24 mouse cellular contexts compared by ENCODE assay signal in genomic region chr3:107704371-107704705, GRCm38 (mm10). TPM values are rescaled to one million over a fixed set of nuclear protein-coding genes. Genes with fewer than 3 reads are reported as not detected.
DNase-seq lines count a peak whose midpoint lies in the region; ATAC-seq lines count a peak whose summit lies in the region.
"Had no signal": no experiment of that assay in that cellular context is flagged by ENCODE, and none has a peak within 500 bp of the region (broad histone marks: within the 10 kb centered on the region; RNA-seq: fewer than 3 reads in every experiment).

No protein-coding gene starts in this region.

- ATAC-seq in heart, embryonic 11.5 days (replicated peaks; ENCODE audit: insufficient number of reproducible peaks, low FRiP score, low TSS enrichment), result no peak
- ATAC-seq in erythroid progenitor cell, adult 5-6 weeks (replicated peaks; ENCODE audit: low FRiP score, poor library complexity, severe bottlenecking), result no peak
- ATAC-seq in hindbrain, embryonic 14.5 days (ENCODE audit: low FRiP score), result no peak
- ATAC-seq: forebrain, embryonic 13.5 days; midbrain, embryonic 16.5 days had no signal

- no peaks in the 10 kb centered on the region for H3K9me3 ChIP-seq in heart, embryonic 11.5 days (replicated peaks; ENCODE audit: control insufficient read depth, low read length)
- H3K9me3 ChIP-seq in hindbrain, embryonic 14.5 days (ENCODE audit: control insufficient read depth, low read length), result no peaks in the 10 kb centered on the region
- H3K9me3 ChIP-seq: embryonic facial prominence, embryonic 12.5 days; forebrain, embryonic 13.5 days; heart, embryonic 13.5 days; hindbrain, embryonic 15.5 days; limb, embryonic 10.5 days; liver, embryonic 15.5 days; midbrain, embryonic 10.5 days had no signal

- H3K27ac ChIP-seq in heart, embryonic 11.5 days (ENCODE audit: low read depth, low read length), result no peak overlapping the region
- H3K27ac ChIP-seq in hindbrain, embryonic 14.5 days, result no peak overlapping the region
- H3K27ac ChIP-seq: embryonic facial prominence, embryonic 12.5 days; forebrain, embryonic 13.5 days; heart, embryonic 13.5 days; hindbrain, embryonic 15.5 days; limb, embryonic 10.5 days; liver, embryonic 15.5 days; midbrain, embryonic 10.5 days had no signal

- 52% methylated on average over 1 of the region's 1 CpGs for WGBS in heart, embryonic 11.5 days (ENCODE audit: insufficient replicate concordance)
- 78% methylated on average over 1 of the region's 1 CpGs for WGBS in hindbrain, embryonic 14.5 days

- no peaks in the 10 kb centered on the region for H3K4me1 ChIP-seq in heart, embryonic 11.5 days (ENCODE audit: control insufficient read depth, insufficient read depth, low read length)
- no peaks in the 10 kb centered on the region for H3K4me1 ChIP-seq in hindbrain, embryonic 14.5 days (replicated peaks; ENCODE audit: control insufficient read depth, insufficient read depth, low read length)
- H3K4me1 ChIP-seq: embryonic facial prominence, embryonic 12.5 days; forebrain, embryonic 13.5 days; hindbrain, embryonic 15.5 days had no signal

- no peaks in the 10 kb centered on the region for H3K36me3 ChIP-seq in heart, embryonic 11.5 days (ENCODE audit: control insufficient read depth, insufficient read depth, low read length)
- no peaks in the 10 kb centered on the region for H3K36me3 ChIP-seq in hindbrain, embryonic 14.5 days (replicated peaks; ENCODE audit: control insufficient read depth, insufficient read depth)
- H3K36me3 ChIP-seq: embryonic facial prominence, embryonic 12.5 days; heart, embryonic 13.5 days; hindbrain, embryonic 15.5 days; limb, embryonic 10.5 days; liver, embryonic 15.5 days; midbrain, embryonic 10.5 days had no signal

- no peak overlapping the region for H3K4me2 ChIP-seq in heart, embryonic 11.5 days
- H3K4me2 ChIP-seq in hindbrain, embryonic 14.5 days (replicated peaks), result no peak overlapping the region
- H3K4me2 ChIP-seq: embryonic facial prominence, embryonic 12.5 days; forebrain, embryonic 13.5 days; heart, embryonic 13.5 days; hindbrain, embryonic 15.5 days; liver, embryonic 15.5 days had no signal

- H3K9ac ChIP-seq in heart, embryonic 11.5 days (ENCODE audit: low read depth, low read length), result no peak overlapping the region
- no peak overlapping the region for H3K9ac ChIP-seq in hindbrain, embryonic 14.5 days
- H3K9ac ChIP-seq: embryonic facial prominence, embryonic 12.5 days; forebrain, embryonic 13.5 days; heart, embryonic 13.5 days; hindbrain, embryonic 15.5 days; liver, embryonic 15.5 days had no signal

- H3K27me3 ChIP-seq in heart, embryonic 11.5 days (ENCODE audit: control insufficient read depth, insufficient read depth, low read length), result no peaks in the 10 kb centered on the region
- no peaks in the 10 kb centered on the region for H3K27me3 ChIP-seq in hindbrain, embryonic 14.5 days (ENCODE audit: control insufficient read depth, insufficient read depth, low read length)
- H3K27me3 ChIP-seq: embryonic facial prominence, embryonic 12.5 days; forebrain, embryonic 13.5 days; hindbrain, embryonic 15.5 days; liver, embryonic 15.5 days had no signal

- no peak overlapping the region for H3K4me3 ChIP-seq in heart, embryonic 11.5 days (ENCODE audit: low read depth, low read length)
- no peak overlapping the region for H3K4me3 ChIP-seq in hindbrain, embryonic 14.5 days (replicated peaks; ENCODE audit: low read length)
- H3K4me3 ChIP-seq: embryonic facial prominence, embryonic 12.5 days; forebrain, embryonic 13.5 days; heart, embryonic 13.5 days; hindbrain, embryonic 15.5 days; limb, embryonic 10.5 days; liver, embryonic 15.5 days; midbrain, embryonic 10.5 days had no signal

- intact Hi-C loops in heart, postnatal 25 days (cut with DNase I), result no loop called here

- DNase-seq in heart, adult 18-20 months, result peak; percentile 76 to 87
- peak; percentile 84 to 87 for DNase-seq in heart, adult 9 months (ENCODE audit: low spot score in 2 of 2)
- DNase-seq in heart, postnatal 25 days (ENCODE audit: low spot score), result peak; percentile 61
- DNase-seq in hindbrain, embryonic 14.5 days (ENCODE audit: low spot score), result no peak
- no peak for DNase-seq in T-cell, adult 2 months (ENCODE audit: low spot score)
- DNase-seq: cerebellum, adult 2 months; cerebellum, postnatal 25 days; kidney, adult 8-10 months; kidney, postnatal 14 days; liver; right cerebral cortex, adult 18-20 months; right cerebral cortex, postnatal 4 days; thymus, adult 18-20 months; thymus, postnatal 4 days had no signal

RNA-seq across cellular contexts. Expression of gene Ahcyl1, which starts 8.0 kb away (rescaled TPM):
- total RNA-seq in heart, adult 18-20 months (2021), result 10 to 100 TPM; 73.1 to 90.9 TPM
- polyA plus RNA-seq in heart, embryonic 11.5 days (2014; fragmentation: Nextera tagmentation; extraction: Ambion mirVana), result 56.1 and 68.1 TPM in 2 replicates
- 10 to 100 TPM; 80.0 to 81.1 TPM for total RNA-seq in heart, postnatal 25 days (2021)
- 34.6 and 38.6 TPM in 2 replicates for total RNA-seq in erythroid progenitor cell, adult 5-6 weeks (2015; ENCODE audit: low replicate concordance)
- 29.4 and 33.7 TPM in 2 replicates for total RNA-seq in erythroid progenitor cell, adult 5-6 weeks (2017; ENCODE audit: low replicate concordance)
- 131 and 141 TPM in 2 replicates for polyA plus RNA-seq in hindbrain, embryonic 14.5 days (2014; fragmentation: Nextera tagmentation; extraction: Ambion mirVana)

RNA-seq across cellular contexts. Expression of gene Csf1, which starts 55.9 kb away (rescaled TPM):
- 10 to 100 TPM; 25.5 to 25.8 TPM for total RNA-seq in heart, adult 18-20 months (2021)
- 10.7 and 11.0 TPM in 2 replicates for polyA plus RNA-seq in heart, embryonic 11.5 days (2014; fragmentation: Nextera tagmentation; extraction: Ambion mirVana)
- total RNA-seq in heart, postnatal 25 days (2021), result 10 to 100 TPM; 46.8 to 48.6 TPM
- total RNA-seq in erythroid progenitor cell, adult 5-6 weeks (2015; ENCODE audit: low replicate concordance), result 6.5 and 9.6 TPM in 2 replicates
- 1.1 and 1.2 TPM in 2 replicates for total RNA-seq in erythroid progenitor cell, adult 5-6 weeks (2017; ENCODE audit: low replicate concordance)
- polyA plus RNA-seq in hindbrain, embryonic 14.5 days (2014; fragmentation: Nextera tagmentation; extraction: Ambion mirVana), result 7.8 and 7.9 TPM in 2 replicates

Comparison
In these comparisons a context has a peak if more than half of its experiments do, and no peak if none do; other contexts are left out.
1. DNase-seq: peak in heart, adult 18-20 months (2 of 2), heart, adult 9 months (2 of 2) and heart, postnatal 25 days (single experiment); none in hindbrain, embryonic 14.5 days (single experiment) and T-cell, adult 2 months (single experiment).